Mouse (Mus musculus): ENCODE measurements around the gene Fam107b. TPM values are rescaled to one million over a fixed set of nuclear protein-coding genes. Genes with fewer than 3 reads are reported as not detected.

The Fam107b gene
- polyA plus RNA-seq (2012; rRNA removed; ENCODE audit: low replicate concordance), result 2.0 and 5.6 TPM in 2 replicates

DNA sequence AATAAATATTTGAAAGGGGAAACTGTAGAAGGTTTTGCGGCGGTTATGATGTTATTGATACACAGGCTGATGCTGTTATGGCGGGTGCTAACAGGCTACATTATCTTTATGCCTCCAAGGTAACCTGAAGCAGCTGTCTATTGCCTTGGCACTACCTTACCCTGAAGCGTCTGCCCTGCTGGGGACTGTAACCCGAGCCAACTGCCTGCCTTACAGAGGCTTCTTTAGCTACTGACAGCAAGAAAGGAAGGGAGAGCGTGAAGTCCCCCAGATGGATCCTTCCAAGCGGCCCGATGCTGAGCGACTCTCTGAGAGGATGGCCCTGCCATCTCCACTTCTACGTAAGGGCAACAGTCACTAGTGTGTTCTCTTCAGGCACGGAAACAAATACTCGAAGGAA, at the start of gene Fam107b:
Gene Fam107b (plus strand): TSS at position 303 of the 400 bp plus-strand sequence.

Other genes with a start within 250 kb of the Fam107b start
- gene Rpp38, start 237.8 kb upstream of the Fam107b start, polyA plus RNA-seq (2012; rRNA removed; ENCODE audit: low replicate concordance), result 0.47 and 0.81 TPM in 2 replicates
- not detected in 2 replicates for gene Acbd7, start 234.3 kb upstream of the Fam107b start, polyA plus RNA-seq (2012; rRNA removed; ENCODE audit: low replicate concordance)
- gene Olah, start 173.3 kb upstream of the Fam107b start, polyA plus RNA-seq (2012; rRNA removed; ENCODE audit: low replicate concordance), result not detected in 2 replicates
- not detected in 2 replicates for gene Meig1, start 147.8 kb upstream of the Fam107b start, polyA plus RNA-seq (2012; rRNA removed; ENCODE audit: low replicate concordance)
- 0.46 and 0.65 TPM in 2 replicates for gene Dclre1c, start 146.4 kb upstream of the Fam107b start, polyA plus RNA-seq (2012; rRNA removed; ENCODE audit: low replicate concordance)
- 1.6 and 1.7 TPM in 2 replicates for gene Suv39h2, start 95.5 kb upstream of the Fam107b start, polyA plus RNA-seq (2012; rRNA removed; ENCODE audit: low replicate concordance)
- 0.71 and 0.97 TPM in 2 replicates for gene Gm45902, start 57.7 kb upstream of the Fam107b start, polyA plus RNA-seq (2012; rRNA removed; ENCODE audit: low replicate concordance)
- 6.6 and 8.3 TPM in 2 replicates for gene Hspa14, start 57.7 kb upstream of the Fam107b start, polyA plus RNA-seq (2012; rRNA removed; ENCODE audit: low replicate concordance)
- 0.02 and 0.12 TPM in 2 replicates for gene Cdnf, start 57.5 kb upstream of the Fam107b start, polyA plus RNA-seq (2012; rRNA removed; ENCODE audit: low replicate concordance)